Mouse (Mus musculus): Measurements from ENCODE around the gene Thada. TPM values are rescaled to one million over a fixed set of nuclear protein-coding genes. Genes with fewer than 3 reads are reported as not detected.

Thada gene
- total RNA-seq, 2 experiments from 2014 or later: 12.7 to 14.5 TPM

DNA sequence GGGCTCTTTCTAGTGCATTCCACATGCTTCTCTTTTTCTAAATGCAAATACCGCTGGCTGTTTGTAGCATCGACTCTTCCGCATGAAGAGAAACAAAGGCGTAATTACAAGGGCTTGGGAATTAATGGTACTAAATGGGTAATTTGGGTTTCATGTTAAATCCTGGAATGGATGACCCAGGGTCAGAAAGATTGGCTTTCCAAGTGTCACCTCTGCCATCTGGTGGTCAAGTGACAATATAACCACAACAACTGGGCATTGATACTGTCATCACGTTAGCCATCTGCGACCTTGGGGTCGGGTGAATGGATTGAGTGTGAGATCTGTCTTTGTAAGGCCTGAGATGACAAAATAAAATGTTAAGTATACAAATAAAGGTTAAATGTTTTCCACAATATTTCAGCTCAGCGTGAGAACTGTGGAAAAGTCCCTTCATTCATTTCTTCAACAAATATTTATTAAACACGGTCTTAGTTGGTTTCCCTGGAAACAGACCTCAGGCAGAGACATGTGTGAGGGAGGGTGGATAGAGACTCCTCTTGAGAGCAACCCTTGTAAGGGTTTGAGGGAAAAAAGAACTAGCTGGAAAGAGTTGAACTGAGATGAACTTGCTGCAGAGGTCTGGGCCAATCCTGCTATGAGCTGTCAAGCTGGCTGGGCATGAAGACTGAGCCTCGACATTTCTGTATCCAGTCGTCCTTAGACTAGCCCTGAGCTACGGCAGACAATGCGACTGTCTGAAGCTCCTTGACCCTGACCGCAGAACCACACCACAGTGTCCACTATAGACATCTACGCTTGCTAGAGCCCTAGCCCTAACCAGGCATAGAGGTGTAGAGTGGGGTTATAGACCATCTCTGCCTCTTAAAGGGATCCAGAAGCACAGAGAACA, 14.7 kb upstream of the Thada start:
- DNase-seq (ENCODE audit: low spot score in 2 of 2): no peak
- intact Hi-C loops (cut with DNase I): no loop called here

DNA sequence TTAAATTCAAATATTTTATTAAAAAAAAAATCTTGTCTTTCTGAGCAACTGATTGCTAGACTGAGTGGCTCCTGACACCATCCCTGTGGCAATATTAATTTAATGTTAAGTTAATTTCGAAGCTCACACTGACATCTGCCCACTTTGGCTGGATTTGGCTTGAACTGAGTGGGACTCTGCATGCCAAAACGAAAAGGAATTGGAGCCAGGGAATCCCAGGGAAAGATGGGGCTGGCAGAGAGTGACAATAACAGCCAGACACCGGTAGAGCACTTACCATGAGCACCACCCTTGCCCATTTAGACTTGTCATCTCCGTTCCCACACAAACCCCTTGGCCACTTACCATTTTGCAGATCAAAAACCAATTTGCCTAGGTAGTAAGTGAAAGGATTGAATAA, 12.3 kb upstream of the Thada start:
- no peak for DNase-seq (ENCODE audit: low spot score in 2 of 2)
- intact Hi-C loops (cut with DNase I): no loop called here

DNA sequence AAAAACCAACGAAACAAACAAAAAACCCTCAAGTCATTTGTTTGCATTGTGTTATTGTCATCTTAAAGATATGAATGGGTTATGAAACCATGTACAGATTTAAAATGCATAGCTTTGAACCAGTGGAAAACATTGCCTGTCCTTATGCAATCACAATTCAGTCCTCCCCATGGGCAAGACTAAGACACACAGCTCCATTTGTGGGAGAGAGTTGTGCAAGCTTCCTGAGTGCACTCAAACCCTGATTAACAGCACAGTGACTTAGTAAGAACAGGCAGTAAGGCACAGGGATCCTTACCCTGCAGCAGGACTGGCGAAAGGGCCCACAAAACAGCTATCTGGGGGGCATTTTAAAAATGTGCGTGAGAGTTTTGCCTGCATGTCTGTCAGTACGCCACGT, 11.2 kb upstream of the Thada start:
- intact Hi-C loops (cut with DNase I): no loop called here
- DNase-seq (ENCODE audit: low spot score in 2 of 2): no peak

DNA sequence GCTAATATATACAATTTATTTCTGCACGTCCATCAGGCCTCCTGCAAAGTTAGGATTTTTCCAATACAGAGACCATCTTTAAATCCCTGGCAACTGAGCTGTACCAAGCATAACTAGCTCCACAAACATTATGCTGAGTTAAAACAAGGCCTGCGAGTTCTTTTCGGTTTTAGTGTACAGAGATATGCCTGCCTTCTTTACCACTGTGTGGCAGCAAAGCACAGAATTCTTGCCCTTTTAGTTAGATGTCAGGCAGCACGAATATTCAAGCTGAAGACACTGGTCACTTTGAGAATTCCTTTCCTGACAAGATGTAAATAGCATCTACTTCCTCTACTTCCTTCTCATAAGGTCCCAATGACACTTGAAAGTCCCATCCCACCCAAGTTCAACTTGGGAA, 8.3 kb upstream of the Thada start:
- peak in 1 of 2 experiments; percentile 54 for DNase-seq (ENCODE audit: low spot score in 2 of 2)
- intact Hi-C loops (cut with DNase I): no loop called here

DNA sequence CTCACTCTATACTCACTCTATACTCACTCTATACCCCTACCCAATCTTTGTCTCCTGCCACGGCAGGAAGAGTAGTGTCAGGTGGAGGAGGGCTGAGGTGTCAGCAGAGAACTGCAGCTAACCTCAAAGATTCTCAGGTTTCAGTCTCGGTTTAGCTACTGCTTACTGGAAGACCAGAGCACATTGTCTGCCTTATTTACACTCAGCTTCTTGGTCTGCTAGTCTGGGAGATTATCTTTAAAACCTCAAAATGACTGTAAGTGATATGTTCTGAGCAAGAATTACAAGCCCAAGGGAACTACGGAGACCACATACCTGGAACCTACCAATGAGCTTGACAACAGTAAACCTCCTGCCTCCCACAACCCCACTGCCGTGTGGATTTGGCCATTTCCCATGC, 31.0 kb downstream of the Thada start:
- intact Hi-C loops (cut with DNase I): no loop called here
- no peak for DNase-seq (ENCODE audit: low spot score in 2 of 2)

DNA sequence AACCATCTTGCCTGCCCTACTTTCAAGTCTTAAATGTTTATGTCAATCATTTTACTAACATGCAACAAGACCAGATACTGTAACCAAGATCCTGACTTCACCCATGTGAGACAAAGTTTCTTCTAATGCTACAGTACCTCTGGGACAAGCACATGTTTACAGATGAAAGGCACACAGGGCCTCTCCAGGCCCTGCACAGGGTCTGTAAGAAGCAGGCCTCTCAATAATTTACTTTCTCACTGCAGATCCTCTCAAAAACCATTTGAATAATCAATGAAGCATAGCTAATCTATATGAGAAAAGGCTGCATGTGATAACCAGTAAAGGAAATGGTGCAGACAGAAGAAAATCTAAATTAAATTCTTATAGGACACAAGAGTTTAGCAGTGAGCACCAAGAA, 31.8 kb downstream of the Thada start:
- no peak for DNase-seq (ENCODE audit: low spot score in 2 of 2)
- intact Hi-C loops (cut with DNase I): no loop called here

DNA sequence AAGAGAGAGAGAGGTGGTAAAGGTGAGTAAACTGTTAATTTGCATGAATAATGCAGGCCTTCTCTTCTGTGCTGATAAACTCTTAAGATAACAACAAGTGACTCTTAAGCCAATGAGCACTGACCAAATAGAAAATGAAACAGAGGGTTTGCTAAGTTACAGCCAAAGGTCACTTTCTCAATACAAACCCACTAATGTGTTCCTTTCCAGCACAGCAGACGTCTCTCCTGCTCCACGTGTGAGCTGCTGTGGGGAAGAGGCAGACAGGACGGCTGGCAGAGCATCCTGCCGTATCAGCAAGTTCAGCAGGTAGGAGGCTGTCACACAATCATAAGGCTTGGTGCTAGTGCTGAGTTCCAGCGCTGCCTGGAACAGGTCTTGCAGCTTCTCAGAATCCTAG, 34.0 kb downstream of the Thada start:
- intact Hi-C loops (cut with DNase I): no loop called here
- no peak for DNase-seq (ENCODE audit: low spot score in 2 of 2)

DNA sequence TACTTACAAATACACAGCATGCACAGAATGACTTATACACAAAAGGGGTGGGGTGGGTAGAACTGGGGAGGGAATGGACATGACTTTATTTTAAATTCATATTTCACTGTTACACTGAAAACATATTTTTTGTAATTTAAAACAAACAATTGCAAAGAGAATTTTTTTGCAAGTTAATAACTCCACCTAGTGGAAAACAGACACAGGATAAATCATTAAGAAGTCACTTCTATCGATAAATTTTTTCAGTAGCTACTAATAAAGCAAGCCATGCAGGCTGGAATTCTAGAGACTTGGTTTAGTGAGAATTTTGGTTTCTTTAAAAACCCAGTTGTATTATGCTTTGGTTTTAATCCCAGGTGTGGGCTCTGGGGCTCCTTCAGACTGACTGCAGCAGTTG, 41.7 kb downstream of the Thada start:
- intact Hi-C loops (cut with DNase I): no loop called here
- DNase-seq (ENCODE audit: low spot score in 2 of 2): no peak

DNA sequence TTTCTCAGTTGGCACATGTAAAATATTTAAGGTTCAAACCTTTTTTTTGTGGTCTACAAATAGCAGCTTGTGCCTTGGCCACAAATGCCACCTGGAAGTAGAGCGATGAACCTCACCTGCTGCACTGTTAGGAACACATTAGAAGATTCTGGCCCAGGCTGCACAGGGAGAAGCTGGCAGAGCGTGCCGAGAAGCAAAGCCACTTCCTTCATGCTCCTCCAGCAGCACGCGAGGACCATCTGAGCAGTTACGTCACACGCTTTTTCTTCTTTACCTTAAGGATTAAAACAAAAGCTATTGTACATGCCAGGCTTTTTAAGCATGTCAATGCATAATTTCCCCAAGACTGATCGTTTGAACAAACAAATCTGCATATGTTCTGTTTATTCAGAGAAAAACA, 43.1 kb downstream of the Thada start:
- intact Hi-C loops (cut with DNase I): no loop called here

DNA sequence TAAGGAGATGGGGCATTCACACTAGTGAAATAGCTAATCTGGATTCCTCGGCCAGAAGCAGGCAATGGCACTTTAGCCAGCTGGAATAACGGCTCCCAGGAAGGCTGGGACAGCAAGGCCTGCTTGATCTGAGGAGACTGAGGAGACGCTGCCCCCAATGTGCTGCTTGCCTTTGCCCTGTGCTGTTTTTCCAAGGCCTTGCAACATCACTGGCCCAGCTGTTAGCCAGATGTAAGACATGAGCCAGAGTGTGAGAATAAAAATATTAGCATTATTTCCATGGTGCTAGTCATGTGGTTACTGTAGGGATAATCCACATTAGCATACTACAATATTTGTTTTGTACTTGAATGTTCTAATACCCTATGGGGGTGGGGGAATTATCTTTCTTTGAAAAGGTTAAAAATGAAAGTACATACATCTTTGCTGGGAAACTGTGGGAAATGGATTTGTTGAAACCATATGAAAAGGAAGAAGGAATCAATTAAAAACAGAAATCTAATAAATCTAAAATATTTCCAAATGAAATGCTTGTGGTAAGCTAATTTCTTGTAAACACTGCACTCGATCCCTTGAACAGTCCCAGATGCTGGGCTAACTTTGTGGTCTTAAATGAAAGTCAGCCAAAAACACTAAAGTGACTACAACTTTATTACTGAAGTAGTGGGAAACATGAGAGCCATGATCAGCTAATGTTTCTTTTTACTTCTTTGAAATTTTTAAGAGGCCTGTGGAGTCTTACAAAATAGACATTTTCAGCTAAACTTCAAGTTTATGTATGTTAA, 43.8 kb downstream of the Thada start:
- DNase-seq (ENCODE audit: low spot score in 2 of 2): no peak
- intact Hi-C loops (cut with DNase I): no loop called here

More for the DNA sequence above, 43.1 kb downstream of the Thada start:
- DNase-seq (ENCODE audit: low spot score in 2 of 2): no peak

DNA sequence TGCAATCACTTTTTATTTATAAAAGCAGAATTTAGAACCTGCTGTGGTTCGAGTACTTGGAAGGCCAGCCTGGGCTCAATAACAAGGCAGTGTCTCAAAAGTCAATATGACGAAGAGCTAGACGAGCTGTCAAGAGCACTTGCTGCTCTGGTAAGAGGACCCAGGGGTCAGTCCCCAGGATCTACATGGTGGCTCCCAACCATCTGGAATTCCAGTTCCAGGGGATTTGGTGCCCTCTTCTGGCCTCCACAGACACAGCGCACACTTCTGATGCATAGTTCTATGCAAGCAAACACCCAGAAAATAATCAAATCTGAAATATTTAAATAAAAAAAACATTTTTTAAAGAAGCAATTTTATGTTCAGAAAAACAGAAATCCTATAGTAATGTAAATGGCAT, 45.0 kb downstream of the Thada start:
- peak in 1 of 2 experiments; percentile 5 for DNase-seq (ENCODE audit: low spot score in 2 of 2)
- intact Hi-C loops (cut with DNase I): no loop called here

DNA sequence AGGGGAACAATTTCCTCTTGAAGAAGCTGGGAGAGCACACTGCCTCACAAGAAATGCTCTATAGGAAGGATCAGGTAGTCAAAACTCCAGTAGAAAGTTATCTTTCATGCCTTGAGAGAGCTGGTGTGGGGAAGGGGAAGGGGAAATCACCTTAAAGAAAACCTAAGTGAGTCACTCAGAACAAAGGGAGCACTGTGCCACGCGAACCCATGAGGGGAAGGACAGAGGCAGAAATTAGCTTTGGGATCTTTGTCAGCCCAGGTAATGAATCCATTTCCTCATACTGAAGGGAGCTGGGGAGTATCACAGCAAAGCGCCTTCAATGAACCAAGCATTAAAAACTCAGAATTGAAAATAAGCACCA, 45.7 kb downstream of the Thada start:
- DNase-seq (ENCODE audit: low spot score in 2 of 2): no peak
- intact Hi-C loops (cut with DNase I): no loop called here

DNA sequence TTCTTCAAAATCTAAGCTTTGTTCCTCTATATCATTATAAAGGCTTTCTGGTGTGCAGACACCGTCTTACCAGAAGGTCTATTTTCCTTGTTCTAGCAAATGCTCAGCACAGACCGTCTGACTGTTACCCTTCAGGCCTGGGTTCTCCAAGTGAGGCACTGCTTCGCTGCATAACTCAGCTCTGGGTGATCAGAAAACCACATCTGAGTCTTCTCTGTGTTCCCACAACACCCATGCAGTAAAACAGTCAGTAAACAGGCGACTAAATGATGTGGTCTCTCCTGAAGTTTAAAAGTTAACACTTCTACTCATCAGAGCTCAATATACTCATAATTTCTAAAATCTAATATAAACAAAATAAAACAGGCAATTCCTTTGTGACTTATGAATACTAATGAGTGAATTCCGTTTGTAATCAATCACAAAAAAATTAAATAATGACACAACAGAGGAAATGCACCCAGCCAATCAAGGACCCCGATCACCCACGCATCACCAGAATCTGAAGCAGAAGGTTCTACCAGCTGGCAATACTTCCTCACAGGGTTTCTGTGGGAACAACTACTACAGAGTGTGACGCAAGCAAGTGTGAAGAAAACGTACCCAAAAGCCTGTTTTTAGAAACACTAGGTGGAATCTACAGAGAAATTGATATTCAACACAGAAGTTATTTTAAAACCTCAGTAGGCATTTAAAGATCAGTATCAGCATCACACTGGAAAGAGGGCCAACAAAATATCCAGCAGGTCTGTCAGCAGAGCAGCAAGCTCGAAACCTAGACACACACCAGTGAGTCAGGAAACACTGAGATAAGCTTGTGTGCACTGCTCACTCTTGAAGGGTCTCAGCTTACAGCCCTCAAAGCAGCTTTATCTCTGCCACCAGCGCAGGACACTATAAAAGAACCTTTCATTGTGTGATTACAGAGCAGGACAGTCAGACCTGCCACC, 46.4 kb downstream of the Thada start:
- peak; percentile 72 to 93 for DNase-seq (ENCODE audit: low spot score in 2 of 2)
- intact Hi-C loops (cut with DNase I): no loop called here

DNA sequence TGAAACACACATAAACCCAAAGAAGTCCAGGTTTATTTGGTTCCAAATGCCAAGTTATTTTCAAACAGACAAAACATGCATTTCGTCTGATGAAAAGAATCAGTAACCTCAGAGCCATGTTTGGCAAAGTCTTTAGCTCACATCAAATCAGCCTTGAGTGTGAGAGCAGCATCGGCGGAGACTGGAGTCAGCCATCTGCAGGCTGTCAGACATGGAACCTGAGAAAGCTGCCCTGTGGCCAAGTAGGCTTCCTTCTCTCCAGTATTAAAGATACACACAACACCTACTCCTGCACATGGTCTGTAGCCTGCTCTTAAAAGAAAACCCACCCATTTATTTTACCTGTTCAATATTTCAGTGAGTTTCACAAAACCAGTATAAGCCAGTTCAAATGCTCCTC, 50.1 kb downstream of the Thada start:
- DNase-seq (ENCODE audit: low spot score in 2 of 2): no peak
- intact Hi-C loops (cut with DNase I): no loop called here

DNA sequence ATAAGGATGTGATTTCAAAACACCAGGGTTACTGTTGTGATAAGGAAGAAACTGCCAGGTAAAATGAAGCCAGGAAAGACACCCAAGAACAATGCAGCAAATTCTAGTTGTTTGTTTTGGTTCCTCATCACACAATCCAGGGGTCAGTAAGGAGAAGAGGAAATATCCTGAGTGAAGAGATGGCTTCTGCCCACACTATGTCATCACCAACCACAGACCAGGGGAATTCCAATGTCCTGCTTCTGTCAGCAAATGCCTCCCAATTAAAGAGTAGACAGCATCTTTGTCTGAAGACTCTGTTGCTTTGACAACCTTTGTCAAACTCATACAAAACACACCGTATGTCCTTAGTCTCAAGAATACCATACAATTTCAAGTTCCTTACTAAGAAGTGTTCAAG, 57.3 kb downstream of the Thada start:
- DNase-seq (ENCODE audit: low spot score in 2 of 2): no peak
- intact Hi-C loops (cut with DNase I): no loop called here

DNA sequence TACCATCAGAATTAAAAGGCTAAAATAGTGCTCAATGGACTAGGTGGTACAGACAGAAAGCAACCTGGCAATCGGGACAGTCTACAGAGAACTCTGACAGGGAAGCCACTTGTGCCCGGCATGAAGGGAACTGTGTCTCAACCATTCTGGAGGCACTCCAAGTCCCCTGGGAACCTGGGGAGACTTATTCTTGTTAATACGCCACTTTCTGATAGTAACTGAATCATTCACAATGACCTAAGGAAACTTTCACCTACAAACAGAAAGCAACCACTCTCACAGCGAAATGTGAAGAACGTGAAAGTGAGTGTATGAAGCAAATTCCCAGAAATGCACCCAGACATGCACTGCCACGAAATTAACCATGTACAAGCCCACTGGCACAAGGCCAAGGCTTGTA, 60.4 kb downstream of the Thada start:
- no peak for DNase-seq (ENCODE audit: low spot score in 2 of 2)
- intact Hi-C loops (cut with DNase I): no loop called here

DNA sequence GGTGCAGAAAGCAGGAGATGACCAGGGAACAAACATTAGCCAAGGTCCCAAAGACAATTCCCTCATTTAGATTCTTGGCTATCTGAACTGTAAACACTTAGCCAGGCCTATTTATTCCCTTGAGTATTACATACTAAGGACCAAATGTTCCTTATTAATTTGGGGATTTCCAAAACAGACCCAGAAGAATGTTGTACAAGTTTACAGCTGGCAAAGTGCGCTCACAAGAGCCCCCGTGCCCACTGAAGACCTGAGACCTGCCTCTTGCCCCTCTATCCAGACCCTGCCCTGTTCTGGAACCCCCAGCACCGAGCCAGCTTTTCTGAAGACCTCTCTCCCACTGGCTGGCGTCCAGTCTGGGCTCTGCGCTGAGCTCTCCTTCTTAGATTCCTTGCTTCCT, 64.2 kb downstream of the Thada start:
- no peak for DNase-seq (ENCODE audit: low spot score in 2 of 2)
- intact Hi-C loops (cut with DNase I): no loop called here

DNA sequence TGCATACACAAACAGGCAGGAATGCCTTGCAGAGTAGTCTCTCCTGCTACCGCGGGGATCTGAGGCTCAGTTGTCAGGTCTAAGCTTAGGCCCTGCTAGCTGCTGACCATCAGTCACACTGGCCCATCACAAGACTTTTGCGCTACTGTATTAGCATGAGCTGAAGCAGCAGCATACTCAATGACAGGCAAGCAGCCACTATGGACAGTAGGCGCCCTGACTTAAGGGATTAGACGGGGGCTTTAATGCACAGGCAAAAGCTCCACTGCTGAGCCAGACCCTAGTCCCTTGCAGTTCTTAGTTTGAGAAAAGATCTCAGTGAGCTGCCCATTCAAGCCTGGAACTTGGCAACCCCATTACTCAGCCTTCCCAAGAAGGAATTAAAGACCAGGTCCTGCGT, 66.6 kb downstream of the Thada start:
- intact Hi-C loops (cut with DNase I): no loop called here
- DNase-seq (ENCODE audit: low spot score in 2 of 2): no peak

DNA sequence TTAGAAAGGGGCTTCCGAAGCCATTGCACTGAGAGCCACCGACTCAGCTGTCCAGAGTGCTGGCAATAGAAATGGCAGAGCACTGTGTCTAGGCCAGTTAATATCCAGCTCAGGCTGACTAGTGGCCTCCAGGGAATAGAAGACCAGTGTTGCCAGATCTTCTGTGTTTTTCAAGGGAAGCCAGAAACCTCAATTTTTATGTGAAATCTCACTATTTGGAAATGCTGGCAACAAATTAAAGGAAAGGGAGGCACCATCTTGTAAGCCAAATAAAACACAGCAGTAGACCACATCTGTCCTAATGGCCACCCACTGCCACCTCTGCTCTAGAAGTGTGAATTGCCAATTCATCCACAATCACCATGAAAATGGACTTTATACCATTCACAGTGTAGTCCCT, 76.0 kb downstream of the Thada start:
- intact Hi-C loops (cut with DNase I): no loop called here
- DNase-seq (ENCODE audit: low spot score in 2 of 2): no peak

DNA sequence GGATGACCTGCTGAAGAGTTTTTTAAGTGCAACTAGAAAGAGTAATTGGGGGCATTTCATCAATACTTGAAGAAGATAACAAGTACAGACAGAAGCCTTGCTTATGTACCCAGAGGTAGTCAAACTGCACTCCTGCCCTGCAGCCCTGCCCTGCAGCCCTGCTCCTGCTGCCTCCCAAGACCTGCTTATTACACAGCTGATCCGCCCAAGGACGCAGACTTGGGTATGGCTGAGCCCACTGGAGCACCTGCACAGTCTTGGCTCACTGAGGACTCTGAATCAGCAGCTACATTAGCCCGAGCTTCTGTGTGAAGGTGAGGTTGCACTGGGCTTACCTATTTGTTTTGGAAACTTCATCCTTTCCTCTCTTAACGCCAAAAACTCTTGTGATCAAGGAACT, 79.8 kb downstream of the Thada start:
- intact Hi-C loops (cut with DNase I): loop anchor here (5.0 to 10.0 kb wide), 3 partner anchors 271 to 411 kb away; no protein-coding TSS in a partner anchor

More for the DNA sequence above, 79.8 kb downstream of the Thada start:
- no peak for DNase-seq (ENCODE audit: low spot score in 2 of 2)
